Mouse (Mus musculus): ENCODE measurements around the gene Mid1. TPM values are rescaled to one million over a fixed set of nuclear protein-coding genes. Genes with fewer than 3 reads are reported as not detected.
"Not testable (repeated sequence)": the region's sequence is repeated elsewhere in the genome, so short reads cannot be mapped to it uniquely, and the experiment has no call there.

Gene Mid1
- polyA plus RNA-seq, 1 experiment from 2014 or later = 1.6 TPM

- H3K36me3 ChIP-seq (ENCODE audit: control insufficient read depth, insufficient read depth) = peaks cover 44% of the 10 kb centered on the region
- H3K9me3 ChIP-seq (replicated peaks; ENCODE audit: control insufficient read depth, low read length) = peaks cover 44% of the 10 kb centered on the region
- H3K27ac ChIP-seq (ENCODE audit: low read length); H3K4me2 ChIP-seq (ENCODE audit: low read depth, low read length); H3K4me3 ChIP-seq (ENCODE audit: low read depth, low read length); H3K27me3 ChIP-seq (ENCODE audit: control insufficient read depth, insufficient read depth, low read depth, low read length); H3K4me1 ChIP-seq (ENCODE audit: control insufficient read depth, low read depth, low read length); H3K9ac ChIP-seq (ENCODE audit: low read depth, low read length): not testable (repeated sequence)
- WGBS (ENCODE audit: insufficient replicate concordance) = 79% methylated on average over 8 of the region's 8 CpGs
- ATAC-seq (ENCODE audit: low read depth) = peak; percentile 3; the same call in 1 of the 2 replicates
Measured at GRCm38 (mm10) chrX:169989219-169989595, 304.2 kb downstream of the Mid1 start.

GRCm38 (mm10) chrX:169989691-169990631, 305.0 kb downstream of the Mid1 start:
- H3K4me1 ChIP-seq (ENCODE audit: control insufficient read depth, low read depth, low read length); H3K4me2 ChIP-seq (ENCODE audit: low read depth, low read length); H3K9ac ChIP-seq (ENCODE audit: low read depth, low read length); ATAC-seq (ENCODE audit: low read depth); H3K27me3 ChIP-seq (ENCODE audit: control insufficient read depth, insufficient read depth, low read depth, low read length); H3K27ac ChIP-seq (ENCODE audit: low read length); H3K4me3 ChIP-seq (ENCODE audit: low read depth, low read length): not testable (repeated sequence)
- H3K9me3 ChIP-seq (replicated peaks; ENCODE audit: control insufficient read depth, low read length) = peaks cover 41% of the 10 kb centered on the region
- H3K36me3 ChIP-seq (ENCODE audit: control insufficient read depth, insufficient read depth) = peaks cover 37% of the 10 kb centered on the region
- 73% methylated on average over 56 of the region's 56 CpGs for whole genome bisulfite sequencing (ENCODE audit: insufficient replicate concordance)

GRCm38 (mm10) chrX:169991128-169991873, 306.3 kb downstream of the Mid1 start:
- peak; percentile 44 for ATAC-seq (ENCODE audit: low read depth)
- not testable (repeated sequence) for H3K27ac ChIP-seq (ENCODE audit: low read length); H3K4me1 ChIP-seq (ENCODE audit: control insufficient read depth, low read depth, low read length); H3K4me3 ChIP-seq (ENCODE audit: low read depth, low read length); H3K27me3 ChIP-seq (ENCODE audit: control insufficient read depth, insufficient read depth, low read depth, low read length); H3K9ac ChIP-seq (ENCODE audit: low read depth, low read length)
- Histone ChIP-seq H3K9me3 (replicated peaks; ENCODE audit: control insufficient read depth, low read length) (peaks cover 36% of the 10 kb centered on the region), H3K4me2 (ENCODE audit: low read depth, low read length) (peak overlapping the region; percentile 35), H3K36me3 (ENCODE audit: control insufficient read depth, insufficient read depth) (peaks cover 28% of the 10 kb centered on the region)
- 14% methylated on average over 16 of the region's 28 CpGs for WGBS (ENCODE audit: insufficient replicate concordance)

GRCm38 (mm10) chrX:169992086-169992930, 307.3 kb downstream of the Mid1 start:
- not testable (repeated sequence) for H3K27me3 ChIP-seq (ENCODE audit: control insufficient read depth, insufficient read depth, low read depth, low read length); H3K27ac ChIP-seq (ENCODE audit: low read length); H3K4me3 ChIP-seq (ENCODE audit: low read depth, low read length); H3K9ac ChIP-seq (ENCODE audit: low read depth, low read length); ATAC-seq (ENCODE audit: low read depth); H3K4me2 ChIP-seq (ENCODE audit: low read depth, low read length); H3K4me1 ChIP-seq (ENCODE audit: control insufficient read depth, low read depth, low read length)
- WGBS (ENCODE audit: insufficient replicate concordance) = 25% methylated on average over 9 of the region's 15 CpGs
- peaks cover 32% of the 10 kb centered on the region for H3K9me3 ChIP-seq (replicated peaks; ENCODE audit: control insufficient read depth, low read length)
- H3K36me3 ChIP-seq (ENCODE audit: control insufficient read depth, insufficient read depth) = peaks cover 23% of the 10 kb centered on the region

GRCm38 (mm10) chrX:169992951-169993547, 308.1 kb downstream of the Mid1 start:
- WGBS (ENCODE audit: insufficient replicate concordance) = 61% methylated on average over 5 of the region's 8 CpGs
- not testable (repeated sequence) for ATAC-seq (ENCODE audit: low read depth); H3K9ac ChIP-seq (ENCODE audit: low read depth, low read length); H3K4me2 ChIP-seq (ENCODE audit: low read depth, low read length); H3K4me3 ChIP-seq (ENCODE audit: low read depth, low read length); H3K4me1 ChIP-seq (ENCODE audit: control insufficient read depth, low read depth, low read length); H3K27me3 ChIP-seq (ENCODE audit: control insufficient read depth, insufficient read depth, low read depth, low read length); H3K27ac ChIP-seq (ENCODE audit: low read length)
- Histone ChIP-seq H3K9me3 (replicated peaks; ENCODE audit: control insufficient read depth, low read length) (peaks cover 28% of the 10 kb centered on the region), H3K36me3 (ENCODE audit: control insufficient read depth, insufficient read depth) (peaks cover 19% of the 10 kb centered on the region)

GRCm38 (mm10) chrX:169994011-169994865, 309.2 kb downstream of the Mid1 start:
- not testable (repeated sequence) for H3K9ac ChIP-seq (ENCODE audit: low read depth, low read length); H3K4me3 ChIP-seq (ENCODE audit: low read depth, low read length); H3K27me3 ChIP-seq (ENCODE audit: control insufficient read depth, insufficient read depth, low read depth, low read length); H3K4me2 ChIP-seq (ENCODE audit: low read depth, low read length); ATAC-seq (ENCODE audit: low read depth); H3K27ac ChIP-seq (ENCODE audit: low read length); H3K36me3 ChIP-seq (ENCODE audit: control insufficient read depth, insufficient read depth); H3K4me1 ChIP-seq (ENCODE audit: control insufficient read depth, low read depth, low read length)
- WGBS (ENCODE audit: insufficient replicate concordance) = 17% methylated on average over 1 of the region's 33 CpGs
- H3K9me3 ChIP-seq (replicated peaks; ENCODE audit: control insufficient read depth, low read length) = peaks cover 20% of the 10 kb centered on the region

GRCm38 (mm10) chrX:169994866-169995711, 310.1 kb downstream of the Mid1 start:
- ATAC-seq (ENCODE audit: low read depth); H3K36me3 ChIP-seq (ENCODE audit: control insufficient read depth, insufficient read depth); H3K27ac ChIP-seq (ENCODE audit: low read length); H3K4me1 ChIP-seq (ENCODE audit: control insufficient read depth, low read depth, low read length); H3K4me3 ChIP-seq (ENCODE audit: low read depth, low read length); H3K27me3 ChIP-seq (ENCODE audit: control insufficient read depth, insufficient read depth, low read depth, low read length); H3K9ac ChIP-seq (ENCODE audit: low read depth, low read length); H3K4me2 ChIP-seq (ENCODE audit: low read depth, low read length): not testable (repeated sequence)
- H3K9me3 ChIP-seq (replicated peaks; ENCODE audit: control insufficient read depth, low read length) = peaks cover 12% of the 10 kb centered on the region
- 22% methylated on average over 2 of the region's 2 CpGs for WGBS (ENCODE audit: insufficient replicate concordance)
